Mouse (Mus musculus): ENCODE data around the gene Cyp17a1.

The Cyp17a1 gene

DNA sequence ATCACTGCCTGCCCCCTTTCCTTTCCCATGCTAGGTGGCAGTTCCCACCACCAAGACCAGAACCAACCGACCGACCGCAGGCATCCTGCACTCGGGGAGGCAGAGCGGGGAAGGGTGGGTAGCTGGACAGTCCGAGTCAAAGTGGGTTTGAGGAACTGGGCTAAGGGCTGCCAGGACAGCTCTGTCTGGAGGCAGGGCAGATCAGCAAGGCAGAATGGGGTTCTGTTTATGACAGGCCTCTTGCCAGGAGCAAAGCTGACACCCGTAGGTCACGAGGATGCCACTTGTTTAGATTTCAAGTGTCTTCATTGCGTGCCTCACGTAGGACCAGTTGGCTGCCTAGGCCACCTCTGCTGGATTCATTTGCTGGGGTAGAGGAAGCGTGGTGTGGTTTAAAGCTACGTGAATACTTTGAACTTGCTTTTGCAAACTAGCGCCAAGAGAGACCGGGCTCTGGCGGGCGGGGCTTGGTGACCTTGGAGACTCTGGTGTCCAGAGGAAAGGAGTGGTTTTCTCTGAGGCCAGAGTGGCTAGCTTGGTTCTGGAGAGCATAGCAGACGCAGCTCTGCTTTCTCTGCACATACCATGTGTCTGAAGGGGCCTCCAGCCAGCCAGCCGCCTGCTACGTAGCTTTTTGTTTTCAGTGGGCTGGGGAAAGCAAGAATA is 31.4 kb downstream of the Cyp17a1 start:
- DNase-seq, result no peak

DNA sequence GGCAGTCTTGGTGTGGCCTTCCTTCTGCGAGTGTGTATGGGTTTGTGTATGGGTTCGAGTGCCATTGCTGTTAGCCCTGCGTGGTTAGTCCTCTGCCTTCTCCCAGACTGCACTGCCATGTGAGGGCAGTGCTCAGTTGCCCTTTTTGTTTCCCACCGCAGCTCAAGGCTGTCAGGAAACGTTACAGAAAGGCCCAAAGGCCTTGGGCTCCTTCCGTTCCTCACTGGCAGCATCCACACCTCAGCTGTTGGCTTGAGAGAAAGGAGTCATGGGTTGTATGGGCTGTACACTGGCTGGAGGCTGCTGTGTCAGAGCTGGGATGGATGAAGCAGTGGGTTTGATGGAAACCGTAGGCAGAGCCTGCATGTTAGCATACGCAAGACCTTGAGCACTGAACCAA is 32.2 kb downstream of the Cyp17a1 start:
- DNase-seq, result no peak

DNA sequence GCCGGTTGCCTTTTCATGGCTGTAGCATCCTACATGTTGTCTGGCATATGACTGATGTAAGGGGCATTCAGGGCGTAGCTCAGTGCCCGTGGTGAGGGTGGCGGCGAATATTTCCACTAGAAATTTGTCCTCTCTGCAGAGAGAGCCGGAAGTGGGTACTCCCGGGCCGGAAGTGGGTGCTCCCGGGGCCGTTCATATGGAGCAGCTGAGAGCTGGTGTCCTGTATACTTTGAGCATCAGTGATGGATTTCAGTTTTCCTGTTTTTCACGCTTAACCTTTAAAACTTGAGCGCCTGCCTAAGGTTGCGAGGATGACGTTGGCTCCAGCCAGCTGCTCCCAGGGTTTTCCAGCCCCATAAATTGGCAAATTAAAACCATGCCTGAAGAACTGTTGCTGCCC is 33.5 kb downstream of the Cyp17a1 start:
- no peak for DNase-seq

DNA sequence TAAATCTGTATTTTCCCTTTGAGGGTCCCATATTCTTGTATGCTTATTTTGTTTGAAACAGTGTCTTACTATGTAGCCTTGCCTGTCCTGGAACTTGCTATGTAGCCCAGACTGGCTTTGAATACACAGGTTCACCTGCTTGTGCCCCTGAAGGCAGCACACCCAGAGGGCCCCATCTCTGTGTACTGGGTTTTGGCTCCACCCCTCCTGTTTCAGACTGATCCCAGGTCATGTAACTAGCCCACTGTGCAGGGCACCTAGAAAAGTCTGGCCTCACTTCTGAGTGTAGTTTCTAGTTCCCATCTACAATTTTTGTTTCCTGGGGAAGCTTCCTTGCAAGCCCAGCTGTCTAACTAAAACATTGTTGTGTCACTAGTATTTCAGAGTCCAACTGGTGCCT is 33.9 kb downstream of the Cyp17a1 start:
- DNase-seq, result no peak

DNA sequence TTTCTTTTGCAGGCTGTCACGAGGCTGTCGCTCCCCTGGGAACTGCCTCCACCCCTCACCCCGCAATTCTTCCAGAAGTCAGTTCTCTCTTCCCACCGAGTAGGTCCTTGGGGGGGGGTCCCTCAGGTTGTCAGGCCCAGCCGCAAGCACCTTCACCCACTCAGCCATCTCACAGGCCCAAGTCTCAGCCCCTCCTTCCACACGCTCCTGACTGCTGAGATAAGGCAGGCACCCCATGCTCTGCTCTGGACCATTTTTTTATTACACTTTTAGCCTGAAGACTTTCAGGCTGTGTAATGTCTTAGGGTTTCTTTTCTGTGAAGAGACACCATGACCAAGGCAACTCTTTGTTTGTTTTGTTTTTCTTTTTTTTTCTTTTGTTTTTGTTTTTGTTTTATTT is 35.4 kb downstream of the Cyp17a1 start:
- no peak for DNase-seq

DNA sequence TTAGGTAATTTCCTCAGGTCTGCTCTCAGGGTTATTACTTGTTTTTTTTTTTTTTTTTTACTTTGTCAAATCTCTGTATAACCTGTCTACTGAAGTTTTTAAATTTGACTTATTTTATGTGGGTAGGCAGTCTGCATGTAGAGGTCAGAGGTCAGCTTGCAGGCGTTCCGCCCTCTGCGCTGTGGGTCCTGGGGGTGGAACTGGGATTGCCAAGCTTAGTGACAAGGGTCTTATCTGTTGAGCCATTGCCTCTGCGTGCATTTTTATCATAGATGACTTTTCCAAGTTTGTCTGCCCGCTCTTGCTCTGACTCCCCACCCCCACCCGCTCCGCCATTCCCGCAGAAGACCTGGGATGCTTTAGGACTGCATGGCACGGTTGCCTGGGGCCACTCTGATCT is 37.2 kb downstream of the Cyp17a1 start:
- no peak for DNase-seq

DNA sequence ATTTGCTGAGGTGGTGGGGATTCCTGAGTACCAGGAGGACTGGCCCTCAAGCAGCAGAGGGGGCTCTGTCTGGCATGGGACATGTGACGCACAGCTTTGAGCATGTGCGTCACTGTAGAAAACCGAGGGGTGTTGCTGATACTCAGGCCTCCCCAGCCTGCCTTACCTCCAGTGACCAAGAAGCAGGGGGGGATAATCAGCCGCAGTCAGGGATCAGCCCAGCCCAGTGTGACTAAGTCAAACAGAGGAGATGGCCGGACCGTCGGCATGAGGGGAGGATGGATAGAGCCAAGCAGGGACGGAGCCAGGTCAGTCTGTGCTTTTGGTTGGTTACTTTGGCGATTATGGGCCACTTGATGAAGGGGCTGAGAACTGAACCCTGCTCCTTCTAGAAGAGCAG is 41.3 kb downstream of the Cyp17a1 start:
- DNase-seq, result no peak

DNA sequence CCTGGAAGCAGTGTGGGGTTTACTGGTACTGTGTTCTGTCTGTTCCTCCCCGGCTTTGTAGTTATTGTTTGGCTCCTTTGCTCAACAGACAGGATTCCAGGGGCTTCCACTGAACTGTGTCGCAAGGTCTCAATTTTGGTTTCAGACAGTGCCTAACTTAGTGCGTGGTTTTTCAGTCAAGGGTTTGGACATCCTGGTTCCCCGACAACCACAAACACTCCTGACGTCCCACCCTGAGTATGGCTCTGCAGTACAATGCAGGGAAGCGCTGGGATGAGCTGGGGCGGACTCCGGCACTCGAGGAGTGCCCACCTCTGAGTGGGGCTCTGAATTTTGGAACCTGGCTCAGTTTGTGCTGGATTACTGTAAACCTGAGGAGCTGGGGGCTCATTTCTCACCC is 43.2 kb downstream of the Cyp17a1 start:
- DNase-seq, result no peak

DNA sequence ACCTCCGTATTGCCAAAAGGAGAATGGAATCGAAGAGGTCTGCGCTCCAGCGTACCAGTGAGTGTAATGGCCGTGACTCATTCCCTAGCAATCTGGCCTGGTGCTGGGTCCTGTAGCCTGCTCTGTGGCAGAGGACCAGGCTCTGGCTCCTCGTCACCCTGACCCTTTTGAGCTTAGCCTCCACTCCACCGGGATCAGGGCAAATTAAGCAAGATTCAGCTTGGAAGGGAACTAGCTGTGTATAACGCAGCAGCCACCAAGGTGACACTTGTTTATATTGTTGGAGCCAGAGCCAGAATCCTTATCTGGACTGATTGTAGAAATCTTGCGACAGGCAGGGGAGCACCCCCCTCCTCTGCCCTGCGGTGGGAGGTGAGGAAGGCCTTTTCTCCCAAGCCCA is 44.6 kb downstream of the Cyp17a1 start:
- DNase-seq, result no peak

DNA sequence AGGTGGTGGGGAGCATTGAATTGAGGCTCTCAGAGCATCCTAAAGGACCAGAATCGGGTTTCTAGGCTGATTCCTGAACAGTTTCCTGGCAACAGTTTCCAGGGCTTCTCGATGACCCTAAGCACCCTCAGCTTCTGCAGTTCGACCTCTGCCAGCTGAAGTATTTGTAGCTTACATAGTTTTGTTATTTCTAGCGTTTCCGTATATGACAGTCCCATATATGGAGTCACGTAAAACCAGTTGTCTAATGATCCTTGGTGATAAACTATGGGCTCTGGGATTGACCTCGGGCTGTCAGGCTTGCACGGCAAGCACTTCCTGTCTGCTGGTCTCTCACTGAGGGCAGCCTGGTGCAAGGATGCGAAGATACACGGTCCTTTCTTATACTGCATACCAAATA is 47.5 kb downstream of the Cyp17a1 start:
- DNase-seq, result no peak

DNA sequence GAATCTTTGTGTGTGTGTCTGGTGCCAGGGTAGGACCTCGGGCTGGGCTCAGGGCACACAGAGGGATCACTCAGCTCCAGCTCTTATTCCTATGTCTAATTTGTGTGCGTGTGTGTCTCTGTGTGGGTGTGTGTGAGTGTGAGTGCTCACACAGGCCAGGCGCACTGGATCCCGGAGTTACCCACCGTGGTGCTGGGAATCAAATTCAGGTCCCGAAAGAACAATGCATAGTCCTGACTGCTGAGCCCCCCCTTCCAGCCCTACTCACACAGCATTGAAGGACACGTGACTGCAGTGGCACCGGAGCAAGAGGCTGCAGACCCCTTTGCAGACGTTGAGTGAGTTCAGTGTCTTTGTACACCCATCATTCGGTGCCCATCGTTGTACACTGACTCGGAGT is 48.0 kb downstream of the Cyp17a1 start:
- no peak for DNase-seq

DNA sequence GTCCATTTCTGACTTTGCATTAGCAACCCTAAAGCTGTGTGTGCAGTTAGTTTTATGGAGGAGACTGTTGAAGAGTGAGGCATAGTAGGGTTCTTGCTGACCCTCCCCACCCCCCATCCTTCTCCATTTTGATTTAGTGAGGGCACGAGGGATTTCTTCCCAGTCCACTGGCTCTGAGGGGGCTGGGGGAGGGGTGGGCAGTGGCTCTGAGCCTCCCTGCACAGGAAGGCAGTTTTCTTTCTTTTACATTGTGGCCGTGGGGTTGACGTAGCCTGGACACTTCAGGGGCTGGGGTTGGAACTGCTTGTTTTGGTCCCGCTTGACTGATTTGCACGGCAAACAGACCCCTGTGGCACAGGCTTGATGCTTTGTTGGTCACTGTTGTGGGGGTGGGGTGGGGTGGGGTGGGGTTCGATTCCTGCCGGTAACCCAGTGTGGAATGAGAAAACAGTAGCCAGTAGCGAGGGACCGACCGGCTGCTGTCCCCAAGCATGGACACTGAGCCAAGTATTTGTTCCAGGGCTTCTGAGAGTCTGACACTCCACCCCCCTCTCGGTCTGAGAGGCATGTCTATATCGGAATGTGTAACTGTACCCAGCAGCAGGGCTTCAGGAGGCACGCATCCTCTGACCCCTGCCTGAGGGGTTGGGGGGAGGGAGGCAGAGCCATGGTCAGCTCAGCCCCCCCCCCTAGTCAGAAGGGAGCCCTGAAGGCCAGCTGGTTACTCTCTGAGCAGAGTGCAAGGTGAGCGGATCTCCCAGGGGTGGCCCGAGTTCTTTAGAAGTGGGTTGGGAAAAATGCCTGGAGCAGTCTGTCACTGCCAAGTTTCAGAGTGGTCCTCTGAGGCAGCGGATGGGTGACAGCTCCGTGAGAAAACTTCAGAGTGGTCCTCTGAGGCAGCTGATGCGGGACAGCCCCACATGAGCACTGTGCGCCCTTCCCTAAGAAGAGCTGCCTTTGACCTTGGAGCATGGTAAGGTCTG is 48.9 kb downstream of the Cyp17a1 start:
- peak; percentile 36 for DNase-seq

DNA sequence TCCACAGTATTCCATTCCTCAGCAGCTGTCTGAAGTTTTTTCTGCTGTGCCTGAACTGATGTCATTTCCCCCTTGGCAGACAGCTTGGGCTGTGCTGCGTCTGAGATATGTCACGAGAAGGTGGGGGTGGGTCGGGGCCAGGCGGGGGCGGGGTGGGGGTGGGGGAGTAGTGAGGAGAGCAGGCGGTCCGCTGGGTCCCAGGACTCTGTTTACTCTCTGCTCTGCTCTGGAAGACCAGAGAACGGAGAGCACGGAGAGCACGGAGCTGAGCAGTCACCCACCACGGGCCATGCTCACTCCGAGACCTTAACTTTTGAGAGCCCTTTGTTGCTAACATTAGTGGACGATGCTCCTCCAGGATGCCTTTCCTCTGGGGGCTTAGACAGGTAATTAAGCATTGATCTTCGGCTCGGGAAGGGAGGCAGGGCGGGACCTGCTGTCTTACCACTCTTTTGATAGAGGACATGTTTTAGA is 49.7 kb downstream of the Cyp17a1 start:
- DNase-seq, result no peak

DNA sequence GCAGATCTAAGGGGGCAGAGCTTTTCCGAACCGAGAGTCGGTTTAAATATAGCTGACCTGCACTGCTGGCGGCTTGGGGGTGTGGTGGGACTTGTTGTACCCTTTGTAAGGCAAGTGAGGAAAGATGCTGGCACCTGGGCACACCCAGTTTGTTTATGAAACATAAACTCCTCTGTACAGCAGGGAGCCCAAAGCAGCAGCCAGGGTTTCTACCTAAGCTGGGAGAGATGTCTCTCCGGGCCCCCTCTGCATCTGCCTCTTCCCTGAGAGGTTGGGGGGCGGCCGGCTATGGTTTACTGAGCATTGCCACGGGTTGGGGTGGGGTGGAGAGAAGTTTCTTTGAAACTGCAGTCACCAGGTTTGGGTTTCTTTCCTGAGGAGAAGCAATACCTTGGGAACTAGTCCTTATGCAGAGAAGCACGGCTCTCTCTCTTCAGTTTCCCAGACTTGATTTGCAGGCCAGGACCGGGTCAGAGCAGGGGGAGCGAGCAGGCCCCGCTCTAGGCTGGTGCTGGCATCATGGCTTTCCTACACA is 50.2 kb downstream of the Cyp17a1 start:
- DNase-seq, result no peak

DNA sequence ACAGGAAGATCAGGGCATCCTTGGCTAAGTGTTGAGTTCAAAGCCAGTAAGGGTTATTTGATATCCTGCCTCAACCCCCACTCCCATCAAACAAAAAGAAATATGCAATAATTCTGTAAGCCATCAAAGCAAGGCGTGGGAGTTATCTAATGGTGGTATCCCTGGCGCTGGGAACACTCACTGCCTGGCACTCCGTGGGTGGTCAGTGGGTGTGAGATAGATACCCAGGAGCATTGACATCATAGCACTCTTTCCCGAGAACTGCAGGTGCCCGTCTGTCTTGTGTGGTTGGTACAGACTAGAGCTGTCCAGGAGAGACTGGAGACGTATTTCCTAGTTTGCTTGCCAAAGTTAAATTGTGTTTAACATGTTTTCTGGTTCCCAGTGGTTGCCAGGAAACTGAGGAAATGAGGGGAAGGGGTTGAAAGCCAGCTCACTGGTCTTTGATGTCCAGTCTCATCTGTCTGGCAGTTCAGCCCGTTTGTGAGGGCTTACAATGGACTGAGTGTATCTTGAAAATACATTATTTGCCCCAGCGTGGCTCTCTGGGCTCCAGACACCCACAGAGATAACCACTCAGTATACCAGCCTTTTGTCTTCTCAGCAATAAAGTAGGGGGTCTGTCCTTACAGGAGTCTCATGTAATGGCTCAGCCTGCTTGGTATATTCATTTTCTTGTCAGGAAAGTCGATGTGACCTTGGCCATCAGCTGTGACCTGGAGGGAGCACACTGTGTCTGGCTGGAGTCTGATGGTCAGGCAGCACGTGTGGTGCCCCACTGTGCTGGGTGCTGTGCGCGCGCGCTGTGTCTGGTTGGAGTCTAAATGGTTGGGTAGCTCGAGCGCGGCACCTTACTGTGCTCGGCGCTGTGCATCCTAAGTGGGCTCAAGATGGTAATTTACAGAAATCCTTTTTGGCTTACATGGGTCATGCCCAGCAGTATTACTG is 51.5 kb downstream of the Cyp17a1 start:
- no peak for DNase-seq

DNA sequence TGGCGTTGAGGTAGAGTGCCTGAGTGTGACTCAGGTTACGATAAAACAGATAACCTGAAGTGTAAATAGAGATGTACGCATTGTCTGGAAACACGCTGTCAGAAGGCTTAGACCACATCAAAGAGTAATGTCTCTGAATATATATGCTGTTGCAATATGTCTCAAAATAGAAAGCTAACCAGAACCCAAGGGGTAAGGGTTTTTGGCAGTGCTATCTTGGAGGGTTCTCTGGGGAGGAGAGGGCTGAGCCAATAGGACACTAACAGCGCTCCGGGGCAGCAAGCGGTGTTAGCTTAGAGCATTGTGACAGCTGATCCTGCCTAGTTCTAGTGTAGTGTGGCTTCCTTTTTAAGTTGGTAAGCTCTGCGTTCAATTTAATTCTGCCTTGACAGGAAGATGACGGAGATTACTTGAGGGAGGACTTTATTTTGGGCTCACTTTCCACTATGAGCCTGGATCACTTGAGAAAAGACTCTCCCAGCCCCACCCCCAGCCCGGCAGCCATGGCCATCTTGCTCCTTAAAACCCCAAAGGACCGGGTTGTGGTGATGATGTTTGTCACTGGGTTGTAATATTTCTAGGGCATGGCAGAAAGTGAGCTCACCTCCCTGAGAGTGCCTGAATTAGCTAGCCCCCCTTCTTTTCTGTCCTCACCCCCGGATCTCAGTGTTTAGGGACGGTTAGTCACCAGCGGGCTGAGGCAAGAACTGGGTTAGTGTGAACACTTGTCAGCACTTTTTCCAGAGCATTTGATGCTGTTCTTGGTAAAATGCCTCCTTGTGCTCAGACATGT is 52.8 kb downstream of the Cyp17a1 start:
- DNase-seq, result no peak

DNA sequence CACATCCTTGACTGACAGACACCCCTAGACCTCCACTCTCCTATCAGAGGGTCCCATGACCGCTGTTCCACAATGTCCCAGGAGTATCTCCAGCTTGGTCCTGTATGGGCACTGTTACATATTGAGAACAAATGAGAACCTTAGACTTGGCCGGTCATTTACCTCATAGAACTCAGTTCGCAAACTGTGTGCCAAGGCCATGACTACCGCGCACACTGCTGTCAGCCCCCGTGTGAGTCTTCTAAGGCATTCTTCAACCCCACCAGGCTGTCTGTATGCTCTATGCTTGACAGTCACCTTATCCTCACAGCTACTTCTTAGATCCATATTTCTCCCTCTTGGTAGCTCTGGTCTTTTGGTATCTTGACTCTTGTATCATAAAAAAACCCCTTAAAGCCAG is 53.5 kb downstream of the Cyp17a1 start:
- no peak for DNase-seq

DNA sequence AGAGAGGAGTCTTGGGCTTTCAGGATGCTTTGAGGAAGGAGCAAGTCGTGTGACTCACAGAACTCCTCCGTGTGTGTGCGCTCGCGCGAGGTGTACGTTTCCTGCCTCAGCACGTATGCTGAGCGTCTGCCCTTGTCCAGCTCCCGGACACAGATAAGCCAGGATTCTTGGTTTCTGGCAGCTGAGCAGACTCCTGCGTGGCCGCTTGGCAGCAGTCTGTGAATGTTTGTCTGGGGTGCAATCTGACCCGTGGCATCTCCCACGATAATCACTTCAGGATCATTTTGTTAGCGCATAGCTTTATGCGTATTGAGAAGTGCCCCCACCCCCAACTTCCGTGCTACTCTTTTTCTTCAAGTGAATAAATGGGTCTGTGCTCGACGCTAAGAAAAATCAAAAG is 54.0 kb downstream of the Cyp17a1 start:
- DNase-seq, result peak; percentile 33

DNA sequence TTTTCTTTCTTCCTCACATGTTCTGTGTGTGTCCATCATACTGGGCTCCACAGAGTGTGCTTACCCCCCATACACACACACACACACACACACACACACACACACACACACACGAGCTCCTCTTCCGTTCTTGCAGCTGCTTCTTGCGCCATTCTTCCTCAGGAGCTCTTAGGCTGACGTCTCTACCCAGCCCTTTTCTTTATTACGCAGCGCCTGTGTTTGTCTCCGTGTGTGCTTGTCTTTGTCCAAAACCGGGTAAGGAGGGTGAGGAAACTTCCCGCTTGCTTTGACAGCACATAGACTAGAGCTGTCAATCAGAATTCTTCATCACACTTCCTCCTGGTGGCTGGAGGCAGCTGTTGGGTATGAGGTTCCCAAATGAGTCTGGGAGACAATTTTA is 54.6 kb downstream of the Cyp17a1 start:
- DNase-seq, result no peak

DNA sequence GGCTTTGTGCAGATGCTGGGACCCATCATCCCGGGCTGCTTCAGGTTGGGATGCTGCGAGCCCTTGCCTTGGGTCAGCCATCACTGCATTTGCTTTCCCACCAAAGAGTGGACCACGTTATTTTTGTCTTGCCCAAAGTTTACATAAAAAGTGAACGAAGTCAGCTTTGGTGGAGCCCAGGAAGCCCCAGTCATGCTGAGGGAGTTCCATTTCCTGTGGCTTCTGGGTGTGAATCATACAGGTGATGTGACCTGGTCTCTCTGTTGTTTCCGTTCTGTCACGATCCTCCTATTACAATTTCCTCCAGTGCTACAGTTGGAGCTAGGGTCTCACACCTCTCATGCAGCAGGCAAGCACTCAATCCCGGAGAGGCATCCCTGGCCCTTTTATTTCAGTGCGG is 55.6 kb downstream of the Cyp17a1 start:
- DNase-seq, result no peak

Data from cerebellum, adult 11-12 months (tissue).